Mouse (Mus musculus) T-helper 1 cell (primary cell): ENCODE measurements around the gene Creb3l2.
"Not testable (repeated sequence)": the region's sequence is repeated elsewhere in the genome, so short reads cannot be mapped to it uniquely, and the experiment has no call there.

Source experiments
- in situ Hi-C: fragments of 300-600 bp; cut with MboI, MseI; formaldehyde crosslinking; loops from one replicate; pipeline ENCODE4 v1.15.1; 2025; ENCODE audit warnings: high pct_unique_total_duplicates

Creb3l2 gene

GRCm38 (mm10) chr6:37377836-37378580, 63.9 kb downstream of the Creb3l2 start:
- in situ Hi-C loops, result no loop called here

- in situ Hi-C loops, result not testable (repeated sequence)
Observed at GRCm38 (mm10) chr6:37377387-37377786, 64.6 kb downstream of the Creb3l2 start.

GRCm38 (mm10) chr6:37375452-37375851, 66.5 kb downstream of the Creb3l2 start:
- in situ Hi-C loops, result no loop called here

GRCm38 (mm10) chr6:37371341-37371740, 70.6 kb downstream of the Creb3l2 start:
- in situ Hi-C loops, result no loop called here

- in situ Hi-C loops, result no loop called here
Observed at GRCm38 (mm10) chr6:37370566-37370965, 71.4 kb downstream of the Creb3l2 start.

- in situ Hi-C loops, result no loop called here
Observed at GRCm38 (mm10) chr6:37369750-37370149, 72.2 kb downstream of the Creb3l2 start.

- in situ Hi-C loops, result no loop called here
Observed at GRCm38 (mm10) chr6:37368281-37368680, 73.7 kb downstream of the Creb3l2 start.

GRCm38 (mm10) chr6:37366991-37367390, 75.0 kb downstream of the Creb3l2 start:
- in situ Hi-C loops, result no loop called here

- in situ Hi-C loops, result no loop called here
Observed at GRCm38 (mm10) chr6:37365179-37365578, 76.8 kb downstream of the Creb3l2 start.

GRCm38 (mm10) chr6:37364361-37364760, 77.6 kb downstream of the Creb3l2 start:
- in situ Hi-C loops, result no loop called here

GRCm38 (mm10) chr6:37360813-37361385, 81.0 kb downstream of the Creb3l2 start:
- in situ Hi-C loops, result no loop called here

- in situ Hi-C loops, result loop anchor here (5.0 kb wide), 1 partner anchor 98 kb away; no protein-coding TSS in a partner anchor
Observed at GRCm38 (mm10) chr6:37354449-37355179, 87.3 kb downstream of the Creb3l2 start.

- in situ Hi-C loops, result no loop called here
Observed at GRCm38 (mm10) chr6:37353616-37354015, 88.3 kb downstream of the Creb3l2 start.

GRCm38 (mm10) chr6:37351731-37352380, 90.1 kb downstream of the Creb3l2 start:
- in situ Hi-C loops, result no loop called here

- in situ Hi-C loops, result no loop called here
Observed at GRCm38 (mm10) chr6:37350315-37350714, 91.6 kb downstream of the Creb3l2 start.

- in situ Hi-C loops, result loop anchor here (5.0 kb wide), 1 partner anchor 260 kb away; no protein-coding TSS in a partner anchor
Observed at GRCm38 (mm10) chr6:37347606-37348005, 94.3 kb downstream of the Creb3l2 start.

GRCm38 (mm10) chr6:37338055-37338454, 103.9 kb downstream of the Creb3l2 start:
- in situ Hi-C loops, result no loop called here

- in situ Hi-C loops, result no loop called here
Observed at GRCm38 (mm10) chr6:37336831-37337260, 105.1 kb downstream of the Creb3l2 start.

- in situ Hi-C loops, result no loop called here
Observed at GRCm38 (mm10) chr6:37336381-37336780, 105.6 kb downstream of the Creb3l2 start.

GRCm38 (mm10) chr6:37332846-37333245, 109.1 kb downstream of the Creb3l2 start:
- in situ Hi-C loops, result no loop called here

GRCm38 (mm10) chr6:37329901-37330864, 111.8 kb downstream of the Creb3l2 start:
- in situ Hi-C loops, result no loop called here
